Mouse (Mus musculus): ENCODE measurements around the gene Ica1l.

The Ica1l gene

GRCm38 (mm10) chr1:59959941-59960340 lies 83.0 kb downstream of the Ica1l start:
- no peak for DNase-seq (ENCODE audit: low read depth)

DNA sequence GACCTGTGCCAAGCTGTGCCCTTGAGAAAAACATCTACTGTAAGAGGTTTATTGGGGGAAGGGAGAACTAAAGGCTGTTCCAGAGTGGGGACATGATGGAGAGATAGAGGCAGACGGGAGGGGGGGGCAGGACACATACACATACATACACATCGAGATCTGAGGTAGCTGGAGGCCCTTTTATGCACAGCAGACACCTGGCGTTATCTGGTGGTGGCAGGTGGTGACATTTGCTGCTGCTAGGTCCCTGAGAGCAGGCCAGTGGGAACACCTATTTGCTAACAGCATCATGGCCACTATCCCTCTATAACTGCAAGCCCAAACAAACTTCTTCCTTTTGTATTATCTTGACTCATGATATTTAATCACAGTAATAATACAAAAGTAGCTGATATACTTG lies 85.8 kb downstream of the Ica1l start:
- DNase-seq (ENCODE audit: low read depth), result no peak

- no peak for DNase-seq (ENCODE audit: low read depth)
Measured at GRCm38 (mm10) chr1:59947509-59947908, 95.5 kb downstream of the Ica1l start.

DNA sequence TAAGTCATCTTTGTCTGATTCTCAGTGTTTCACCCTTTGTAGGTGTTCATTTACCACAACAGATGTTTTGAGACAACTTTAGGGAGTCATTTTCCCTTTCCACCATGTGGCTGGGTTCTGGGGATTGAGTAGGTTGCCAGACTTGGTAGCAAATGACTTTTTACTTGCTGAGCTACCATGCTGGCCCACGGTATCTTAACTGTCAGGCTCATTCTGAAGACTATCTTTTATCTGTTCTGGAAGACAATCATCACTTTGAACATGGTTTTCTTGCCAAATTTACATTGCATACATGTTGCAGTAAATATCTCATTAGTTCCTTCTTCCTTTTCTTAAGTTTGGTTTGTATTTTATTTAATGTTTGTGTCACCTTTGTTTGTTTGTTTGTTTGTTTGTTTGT lies 97.0 kb downstream of the Ica1l start:
- no peak for DNase-seq (ENCODE audit: low read depth)

DNA sequence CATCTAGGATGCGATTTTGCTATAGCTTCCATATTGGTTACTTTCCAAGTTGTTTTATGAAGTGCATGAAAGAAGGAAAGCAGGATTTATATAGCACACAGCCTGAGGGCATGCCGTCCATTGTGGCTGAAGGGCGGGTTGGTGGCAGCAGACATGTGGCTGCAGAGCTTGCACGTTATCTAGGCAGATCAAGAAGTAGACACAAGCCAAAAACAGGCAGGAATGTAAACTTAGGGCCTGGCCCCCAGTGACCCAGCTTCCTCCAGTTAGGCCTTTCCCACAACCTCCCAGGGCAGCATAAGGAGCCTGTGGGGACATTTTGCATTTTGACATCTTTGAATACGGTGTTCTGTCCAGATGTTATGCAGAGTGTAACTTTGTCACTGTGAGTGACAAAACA lies 99.2 kb downstream of the Ica1l start:
- no peak for DNase-seq (ENCODE audit: low read depth)

DNA sequence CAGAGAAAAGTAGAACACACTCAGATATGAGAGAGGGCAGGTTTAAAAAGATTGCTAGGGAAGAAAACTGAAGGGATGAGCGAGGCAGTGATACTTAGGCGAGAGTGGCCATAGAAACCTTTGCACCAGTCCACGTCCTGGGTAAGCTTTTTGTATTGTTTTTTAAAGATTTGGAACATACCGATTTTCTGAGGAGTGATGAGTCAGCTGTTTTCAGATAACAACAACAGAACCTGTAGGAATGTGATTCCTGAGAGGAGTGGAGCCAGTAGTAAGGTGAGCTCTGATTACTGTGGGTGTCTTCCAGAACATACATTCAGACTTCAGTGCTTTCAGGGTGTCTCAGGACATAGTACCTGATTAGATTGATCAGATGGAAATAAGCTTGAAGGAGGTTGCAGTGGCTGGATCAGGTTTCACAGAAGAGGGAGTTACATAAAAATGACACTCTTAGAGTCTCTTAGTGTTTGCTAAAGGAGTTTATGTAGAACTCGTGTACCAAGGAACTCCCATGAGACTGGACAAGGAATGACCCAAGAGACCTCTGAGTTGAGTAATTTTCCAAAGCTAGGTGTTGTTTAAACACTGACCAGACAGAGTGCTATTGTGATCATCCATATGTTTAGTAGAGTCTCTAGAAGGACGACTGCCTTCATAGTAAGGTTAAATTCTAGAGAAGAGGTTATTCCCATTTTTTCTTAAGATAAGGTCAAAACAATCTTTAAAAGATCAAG lies 100.8 kb downstream of the Ica1l start:
- no peak for DNase-seq (ENCODE audit: low read depth)

- DNase-seq (ENCODE audit: low read depth), result no peak
Measured at GRCm38 (mm10) chr1:59941063-59941462, 101.9 kb downstream of the Ica1l start.

- no peak for DNase-seq (ENCODE audit: low read depth)
Measured at GRCm38 (mm10) chr1:59932991-59933390, 110.0 kb downstream of the Ica1l start.
